Comparison of ENCODE assay signal across 8 mouse cellular contexts in the genomic region with DNA sequence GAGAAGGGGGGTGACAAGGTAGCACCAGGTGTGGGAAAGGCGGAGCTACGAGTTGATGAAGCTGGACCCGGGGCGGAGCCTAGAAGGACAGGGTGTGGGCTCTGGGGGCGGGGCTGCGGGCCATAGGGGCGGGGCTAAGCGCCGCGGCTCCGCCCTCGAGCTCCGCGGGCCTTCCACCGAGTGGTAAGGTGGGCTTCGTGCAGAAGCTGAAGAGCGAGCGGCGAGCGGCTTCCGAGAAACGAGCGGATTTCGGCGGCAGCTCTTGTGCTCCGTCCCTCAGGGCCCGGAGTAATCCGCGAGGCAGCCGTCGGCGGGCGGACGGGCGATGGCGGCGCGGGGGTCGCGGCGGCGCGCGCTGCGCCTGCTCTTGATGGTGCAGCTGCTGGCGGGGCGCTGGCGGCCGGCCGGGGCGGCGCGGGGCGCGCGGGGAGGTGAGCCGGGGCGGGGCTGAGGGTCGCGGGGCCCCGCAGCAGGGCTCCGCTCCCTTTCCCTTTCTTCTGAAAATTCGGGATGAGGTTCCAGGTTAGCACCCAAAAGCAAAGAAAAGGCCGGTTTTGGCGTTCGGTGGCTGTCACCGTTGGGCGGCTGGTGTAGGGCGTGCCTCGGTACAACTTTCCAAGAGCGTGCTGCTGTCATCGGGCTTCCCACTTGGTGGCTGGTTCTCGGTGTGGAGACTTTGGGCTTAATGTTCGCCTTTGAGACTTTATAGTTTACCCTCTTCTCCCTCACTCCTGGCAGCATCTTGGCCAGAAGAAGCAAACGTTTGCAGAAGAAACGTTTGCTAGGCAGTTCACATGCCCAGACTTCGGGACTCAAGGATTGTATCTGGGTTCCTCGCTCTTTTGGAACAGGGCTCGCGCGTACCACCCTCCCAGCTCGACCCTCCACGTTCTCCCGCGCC. TPM values are rescaled to one million over a fixed set of nuclear protein-coding genes. Genes with fewer than 3 reads are reported as not detected.
DNase-seq lines count a peak whose midpoint lies in the region; ATAC-seq and TF ChIP-seq lines count a peak whose summit lies in the region.

No protein-coding gene starts in this region.

- intact Hi-C loops in left cerebral cortex, postnatal 25 days (cut with DNase I), result no loop called here

- H3K9me3 ChIP-seq in heart, embryonic 11.5 days (replicated peaks; ENCODE audit: control insufficient read depth, low read length), result no peaks in the 10 kb centered on the region
- H3K9me3 ChIP-seq in stomach, embryonic 14.5 days (ENCODE audit: control insufficient read depth, low read depth, low read length), result no peaks in the 10 kb centered on the region

- no peak for TF ChIP-seq POLR2A in brain, embryonic 14.5 days (IDR thresholded peaks at IDR 0.05; ENCODE audit: borderline replicate concordance, extremely low read depth, insufficient read depth, insufficient read length, poor library complexity, severe bottlenecking)

- no peaks in the 10 kb centered on the region for H3K36me3 ChIP-seq in heart, embryonic 11.5 days (ENCODE audit: control insufficient read depth, insufficient read depth, low read length)
- no peaks in the 10 kb centered on the region for H3K36me3 ChIP-seq in stomach, embryonic 14.5 days (ENCODE audit: control insufficient read depth, insufficient read depth, low read length)

- peak overlapping the region; percentile 97 for H3K4me2 ChIP-seq in heart, embryonic 11.5 days
- H3K4me2 ChIP-seq in stomach, embryonic 14.5 days (replicated peaks; ENCODE audit: low read depth, low read length), result peak overlapping the region; percentile 94

- under 1% methylated on average over 53 of the region's 85 CpGs for WGBS in heart, embryonic 11.5 days (ENCODE audit: insufficient replicate concordance)
- under 1% methylated on average over 76 of the region's 85 CpGs for WGBS in stomach, embryonic 14.5 days

- no peak for TF ChIP-seq CTCF in brain, embryonic 14.5 days (IDR thresholded peaks at IDR 0.05; ENCODE audit: borderline replicate concordance, extremely low read depth, insufficient read depth, insufficient read length)

- ATAC-seq in heart, embryonic 11.5 days (replicated peaks; ENCODE audit: insufficient number of reproducible peaks, low FRiP score, low TSS enrichment), result peak; percentile 67; the same call in 1 of the 2 replicates
- ATAC-seq in stomach, embryonic 14.5 days (ENCODE audit: insufficient number of reproducible peaks, insufficient read depth, low FRiP score, low read depth), result peak; percentile 76; the same call in 1 of the 2 replicates

- H3K27ac ChIP-seq in heart, embryonic 11.5 days (ENCODE audit: low read depth, low read length), result no peak overlapping the region
- no peak overlapping the region for H3K27ac ChIP-seq in stomach, embryonic 14.5 days (ENCODE audit: low read length)

- H3K4me3 ChIP-seq in heart, embryonic 11.5 days (ENCODE audit: low read depth, low read length), result peak overlapping the region; percentile 61
- H3K4me3 ChIP-seq in stomach, embryonic 14.5 days (ENCODE audit: low read depth, low read length), result peak overlapping the region; percentile 55

- DNase-seq in ovary, postnatal 10 days (ENCODE audit: low spot score), result peak; percentile 2
- DNase-seq in ovary, postnatal 14 days (ENCODE audit: low spot score), result no peak
- peak; percentile 78 for DNase-seq in brain, embryonic 14.5 days (ENCODE audit: low read depth)
- DNase-seq in kidney, postnatal 10 days, result peak; percentile 65
- DNase-seq in lung, postnatal 25 days (ENCODE audit: low spot score), result peak; percentile 3
- no peak for DNase-seq in left cerebral cortex, postnatal 25 days (ENCODE audit: low spot score in 2 of 2)

- no peaks in the 10 kb centered on the region for H3K4me1 ChIP-seq in heart, embryonic 11.5 days (ENCODE audit: control insufficient read depth, insufficient read depth, low read length)
- no peaks in the 10 kb centered on the region for H3K4me1 ChIP-seq in stomach, embryonic 14.5 days (ENCODE audit: control insufficient read depth, insufficient read depth, low read length)

- H3K27me3 ChIP-seq in heart, embryonic 11.5 days (ENCODE audit: control insufficient read depth, insufficient read depth, low read length), result peaks cover 38% of the 10 kb centered on the region
- peaks cover 13% of the 10 kb centered on the region; the same call in 1 of the 2 replicates for H3K27me3 ChIP-seq in stomach, embryonic 14.5 days (ENCODE audit: control insufficient read depth, insufficient read depth, low read length)

- H3K9ac ChIP-seq in heart, embryonic 11.5 days (ENCODE audit: low read depth, low read length), result peak overlapping the region; percentile 7; the same call in 1 of the 2 replicates
- H3K9ac ChIP-seq in stomach, embryonic 14.5 days (replicated peaks; ENCODE audit: low read depth, low read length), result peak overlapping the region; percentile 21; the same call in 1 of the 2 replicates

RNA-seq across cellular contexts. Expression of a gene that starts 0.9 kb away (rescaled TPM):
- polyA plus RNA-seq in brain, embryonic 14.5 days (2012; rRNA removed), result 2.3 and 4.6 TPM in 2 replicates
- 0.17 TPM in 1 of 2 replicates, not detected in the other for polyA plus RNA-seq in heart, embryonic 11.5 days (2014; fragmentation: Nextera tagmentation; extraction: Ambion mirVana)
- polyA plus RNA-seq in stomach, embryonic 14.5 days (2014; fragmentation: Nextera tagmentation; extraction: Ambion mirVana), result 2.9 and 4.4 TPM in 2 replicates
- 1 to 10 TPM; 2.8 to 3.3 TPM for total RNA-seq in left cerebral cortex, postnatal 25 days (2021)

RNA-seq across cellular contexts. Expression of a gene that starts 30.7 kb away (rescaled TPM):
- 0.11 and 0.19 TPM in 2 replicates for polyA plus RNA-seq in brain, embryonic 14.5 days (2012; rRNA removed)
- polyA plus RNA-seq in heart, embryonic 11.5 days (2014; fragmentation: Nextera tagmentation; extraction: Ambion mirVana), result 0.41 and 0.79 TPM in 2 replicates
- polyA plus RNA-seq in stomach, embryonic 14.5 days (2014; fragmentation: Nextera tagmentation; extraction: Ambion mirVana), result 0.48 and 0.68 TPM in 2 replicates
- not detected for total RNA-seq in left cerebral cortex, postnatal 25 days (2021)

RNA-seq across cellular contexts. Expression of a gene that starts 31.0 kb away (rescaled TPM):
- 190 and 217 TPM in 2 replicates for polyA plus RNA-seq in brain, embryonic 14.5 days (2012; rRNA removed)
- 258 and 260 TPM in 2 replicates for polyA plus RNA-seq in heart, embryonic 11.5 days (2014; fragmentation: Nextera tagmentation; extraction: Ambion mirVana)
- 274 and 278 TPM in 2 replicates for polyA plus RNA-seq in stomach, embryonic 14.5 days (2014; fragmentation: Nextera tagmentation; extraction: Ambion mirVana)
- total RNA-seq in left cerebral cortex, postnatal 25 days (2021), result 100 to 1,000 TPM; 115 to 122 TPM

RNA-seq across cellular contexts. Expression of a gene that starts 44.8 kb away (rescaled TPM):
- 9.3 and 14.9 TPM in 2 replicates for polyA plus RNA-seq in brain, embryonic 14.5 days (2012; rRNA removed)
- polyA plus RNA-seq in heart, embryonic 11.5 days (2014; fragmentation: Nextera tagmentation; extraction: Ambion mirVana), result 0.11 and 0.27 TPM in 2 replicates
- 13.4 TPM in 2 replicates for polyA plus RNA-seq in stomach, embryonic 14.5 days (2014; fragmentation: Nextera tagmentation; extraction: Ambion mirVana)
- under 1 TPM; 0.66 to 0.76 TPM for total RNA-seq in left cerebral cortex, postnatal 25 days (2021)

Comparison
In these comparisons a context has a peak if more than half of its experiments do, and no peak if none do; other contexts are left out.
1. DNase-seq: peak in ovary, postnatal 10 days (single experiment), brain, embryonic 14.5 days (single experiment), kidney, postnatal 10 days (single experiment) and lung, postnatal 25 days (single experiment); none in ovary, postnatal 14 days (single experiment) and left cerebral cortex, postnatal 25 days (0 of 2).